Mouse (Mus musculus): ENCODE measurements around the gene Arhgap6.

DNA sequence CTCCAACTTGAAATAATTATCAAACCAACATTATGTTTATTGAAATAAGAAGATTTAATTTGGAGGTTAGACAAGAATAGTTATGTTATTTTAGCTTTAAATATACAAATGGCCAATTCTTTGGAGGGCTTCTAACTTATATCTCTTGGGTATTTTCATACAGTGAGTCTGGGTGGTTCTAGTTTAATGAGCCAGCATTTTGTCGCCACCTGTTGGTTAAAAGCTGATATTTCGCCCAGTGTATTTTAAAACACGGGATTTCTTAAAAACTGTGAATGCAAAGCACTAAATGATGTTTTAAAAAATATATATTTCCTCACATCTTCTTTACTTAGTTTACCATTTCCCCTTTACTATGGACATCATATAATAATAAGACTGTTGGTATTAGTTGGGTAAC, 140.5 kb downstream of the Arhgap6 start:
- TF ChIP-seq CTCF (IDR thresholded peaks at IDR 0.05; ENCODE audit: extremely low read depth, insufficient read length, insufficient replicate concordance, low read depth, low read length) (no peak), POLR2A (IDR thresholded peaks at IDR 0.05; ENCODE audit: low read depth, low read length) (no peak)

Data from small intestine, adult 2 months (tissue).